Mouse (Mus musculus): ENCODE data around the gene Kif18a.

Gene Kif18a

GRCm38 (mm10) chr2:109280600-109281340, at the start of gene Kif18a, which contains the start of gene Mettl15:
Gene Kif18a (plus strand): TSS chr2:109280738.
Gene Mettl15 (minus strand): TSS chr2:109280748.
- peak; percentile 99 for DNase-seq (ENCODE audit: low read depth, low spot score)

- DNase-seq (ENCODE audit: low read depth, low spot score) = no peak
Observed at GRCm38 (mm10) chr2:109233876-109234275, 46.7 kb upstream of the Kif18a start.

- no peak for DNase-seq (ENCODE audit: low read depth, low spot score)
Observed at GRCm38 (mm10) chr2:109235741-109236140, 44.8 kb upstream of the Kif18a start.

GRCm38 (mm10) chr2:109241947-109242346, 38.6 kb upstream of the Kif18a start:
- no peak for DNase-seq (ENCODE audit: low read depth, low spot score)

- DNase-seq (ENCODE audit: low read depth, low spot score) = no peak
Observed at GRCm38 (mm10) chr2:109262779-109263178, 17.8 kb upstream of the Kif18a start.

- DNase-seq (ENCODE audit: low read depth, low spot score) = no peak
Observed at GRCm38 (mm10) chr2:109273098-109273497, 7.4 kb upstream of the Kif18a start.

GRCm38 (mm10) chr2:109277593-109277992, 2.9 kb upstream of the Kif18a start:
- DNase-seq (ENCODE audit: low read depth, low spot score) = peak; percentile 7

GRCm38 (mm10) chr2:109278036-109278435, 2.5 kb upstream of the Kif18a start:
- peak; percentile 74 for DNase-seq (ENCODE audit: low read depth, low spot score)

GRCm38 (mm10) chr2:109280272-109280599, 302 bp upstream of the Kif18a start:
- DNase-seq (ENCODE audit: low read depth, low spot score) = no peak

GRCm38 (mm10) chr2:109281341-109281690, 778 bp downstream of the Kif18a start:
- DNase-seq (ENCODE audit: low read depth, low spot score) = no peak

GRCm38 (mm10) chr2:109284121-109284520, 3.6 kb downstream of the Kif18a start:
- no peak for DNase-seq (ENCODE audit: low read depth, low spot score)

- no peak for DNase-seq (ENCODE audit: low read depth, low spot score)
Observed at GRCm38 (mm10) chr2:109289327-109289726, 8.8 kb downstream of the Kif18a start.

- DNase-seq (ENCODE audit: low read depth, low spot score) = no peak
Observed at GRCm38 (mm10) chr2:109296264-109296663, 15.7 kb downstream of the Kif18a start.

GRCm38 (mm10) chr2:109298160-109298559, 17.6 kb downstream of the Kif18a start:
- DNase-seq (ENCODE audit: low read depth, low spot score) = no peak

GRCm38 (mm10) chr2:109302234-109302633, 21.7 kb downstream of the Kif18a start:
- no peak for DNase-seq (ENCODE audit: low read depth, low spot score)

GRCm38 (mm10) chr2:109303638-109304037, 23.1 kb downstream of the Kif18a start:
- DNase-seq (ENCODE audit: low read depth, low spot score) = no peak

GRCm38 (mm10) chr2:109311369-109311768, 30.8 kb downstream of the Kif18a start:
- peak; percentile 73 for DNase-seq (ENCODE audit: low read depth, low spot score)

GRCm38 (mm10) chr2:109331807-109332206, 51.3 kb downstream of the Kif18a start:
- no peak for DNase-seq (ENCODE audit: low read depth, low spot score)

- no peak for DNase-seq (ENCODE audit: low read depth, low spot score)
Observed at GRCm38 (mm10) chr2:109334237-109334636, 53.7 kb downstream of the Kif18a start.

- no peak for DNase-seq (ENCODE audit: low read depth, low spot score)
Observed at GRCm38 (mm10) chr2:109335765-109336164, 55.2 kb downstream of the Kif18a start.

- DNase-seq (ENCODE audit: low read depth, low spot score) = no peak
Observed at GRCm38 (mm10) chr2:109345386-109345785, 64.8 kb downstream of the Kif18a start.

GRCm38 (mm10) chr2:109348742-109349141, 68.2 kb downstream of the Kif18a start:
- DNase-seq (ENCODE audit: low read depth, low spot score) = no peak

GRCm38 (mm10) chr2:109358456-109359141, 78.1 kb downstream of the Kif18a start:
- DNase-seq (ENCODE audit: low read depth, low spot score) = no peak

Data from ZHBTc4 (cell line).